Comparison of ENCODE assay signal across 8 mouse cellular contexts in the genomic region with DNA sequence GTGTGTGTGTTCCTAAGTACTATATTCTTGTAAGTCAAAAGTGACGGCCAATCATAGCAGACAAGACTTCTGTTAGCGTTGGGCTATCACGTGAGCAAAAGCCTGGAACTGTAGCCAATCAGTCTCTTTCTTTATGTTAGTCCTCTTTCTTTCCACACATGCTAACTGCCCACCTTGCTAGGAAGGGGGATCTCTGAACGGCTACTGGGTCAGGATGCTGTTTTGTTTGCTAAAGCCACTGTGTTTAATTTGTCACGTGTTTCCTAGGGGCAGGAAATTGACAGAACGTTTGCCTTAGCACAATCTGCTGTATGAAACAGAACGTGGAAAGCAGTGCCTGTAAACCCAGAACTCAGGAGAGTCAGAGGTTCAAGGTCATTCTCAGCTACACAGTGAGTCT. TPM values are rescaled to one million over a fixed set of nuclear protein-coding genes. Genes with fewer than 3 reads are reported as not detected.
DNase-seq lines count a peak whose midpoint lies in the region; ATAC-seq and TF ChIP-seq lines count a peak whose summit lies in the region.

No protein-coding gene starts in this region.

- H3K4me2 ChIP-seq in lung, embryonic 14.5 days: peak overlapping the region; percentile 92
- peak overlapping the region; percentile 40 for H3K4me2 ChIP-seq in embryonic facial prominence, embryonic 11.5 days (ENCODE audit: low read depth, low read length)
- H3K4me2 ChIP-seq in intestine, embryonic 15.5 days (replicated peaks): peak overlapping the region; percentile 61
- H3K4me2 ChIP-seq in neural tube, embryonic 13.5 days: peak overlapping the region; percentile 94

- no peak for ATAC-seq in lung, embryonic 14.5 days (ENCODE audit: insufficient read depth)
- no peak for ATAC-seq in embryonic facial prominence, embryonic 11.5 days (replicated peaks; ENCODE audit: insufficient number of reproducible peaks, low FRiP score, low TSS enrichment, low read depth)
- no peak for ATAC-seq in intestine, embryonic 15.5 days
- ATAC-seq in neural tube, embryonic 13.5 days (ENCODE audit: low read depth): peak; percentile 0; the same call in 1 of the 2 replicates

- H3K4me1 ChIP-seq in lung, embryonic 14.5 days (ENCODE audit: insufficient read depth): 0 out of 2 replicates have a peak, but pooled peaks cover 10% of the 10 kb centered on the region
- peaks cover 2% of the 10 kb centered on the region; the same call in 1 of the 2 replicates for H3K4me1 ChIP-seq in embryonic facial prominence, embryonic 11.5 days (ENCODE audit: control insufficient read depth, insufficient read depth, low read length)
- H3K4me1 ChIP-seq in intestine, embryonic 15.5 days (replicated peaks): peaks cover 24% of the 10 kb centered on the region
- peaks cover 41% of the 10 kb centered on the region for H3K4me1 ChIP-seq in neural tube, embryonic 13.5 days (replicated peaks)

- TF ChIP-seq CTCF in lung, embryonic 14.5 days (IDR thresholded peaks at IDR 0.05; ENCODE audit: low read depth): no peak

- peak overlapping the region; percentile 7; the same call in 1 of the 2 replicates for H3K9ac ChIP-seq in lung, embryonic 14.5 days
- H3K9ac ChIP-seq in embryonic facial prominence, embryonic 11.5 days (replicated peaks; ENCODE audit: low read length): peak overlapping the region; percentile 98
- H3K9ac ChIP-seq in intestine, embryonic 15.5 days: peak overlapping the region; percentile 34; the same call in 1 of the 2 replicates
- peak overlapping the region; percentile 98; the same call in 1 of the 2 replicates for H3K9ac ChIP-seq in neural tube, embryonic 13.5 days

- no peaks in the 10 kb centered on the region for H3K9me3 ChIP-seq in lung, embryonic 14.5 days (ENCODE audit: low read depth, low read length)
- no peaks in the 10 kb centered on the region for H3K9me3 ChIP-seq in embryonic facial prominence, embryonic 11.5 days (replicated peaks; ENCODE audit: control insufficient read depth, low read length)
- H3K9me3 ChIP-seq in intestine, embryonic 15.5 days: no peaks in the 10 kb centered on the region
- H3K9me3 ChIP-seq in neural tube, embryonic 13.5 days: no peaks in the 10 kb centered on the region

- DNase-seq in lung, embryonic 14.5 days: no peak
- DNase-seq in lung, postnatal 10 days: no peak
- no peak for DNase-seq in embryonic facial prominence, embryonic 11.5 days (ENCODE audit: low spot score)
- DNase-seq in urinary bladder, adult 2 months (ENCODE audit: low spot score): no peak
- DNase-seq in adrenal gland, postnatal 25 days: no peak
- no peak for DNase-seq in B cell, adult 2 months

- no peak overlapping the region; the same call in 1 of the 2 replicates for H3K27ac ChIP-seq in lung, embryonic 14.5 days (ENCODE audit: low read depth)
- H3K27ac ChIP-seq in embryonic facial prominence, embryonic 11.5 days (replicated peaks; ENCODE audit: low read depth, low read length): no peak overlapping the region
- 0 out of 2 replicates have a peak overlapping the region, but pooled peaks have one; percentile 60 for H3K27ac ChIP-seq in intestine, embryonic 15.5 days
- peak overlapping the region; percentile 97 for H3K27ac ChIP-seq in neural tube, embryonic 13.5 days (replicated peaks)

- WGBS in lung, embryonic 14.5 days: 29% methylated on average over 7 of the region's 7 CpGs
- 29% methylated on average over 7 of the region's 7 CpGs for WGBS in embryonic facial prominence, embryonic 11.5 days
- whole genome bisulfite sequencing in intestine, embryonic 15.5 days: 29% methylated on average over 7 of the region's 7 CpGs
- 29% methylated on average over 7 of the region's 7 CpGs for WGBS in neural tube, embryonic 13.5 days

- no peaks in the 10 kb centered on the region for H3K27me3 ChIP-seq in lung, embryonic 14.5 days (ENCODE audit: insufficient read depth, low read length)
- no peaks in the 10 kb centered on the region for H3K27me3 ChIP-seq in embryonic facial prominence, embryonic 11.5 days (ENCODE audit: control insufficient read depth, insufficient read depth, low read length)
- H3K27me3 ChIP-seq in intestine, embryonic 15.5 days (replicated peaks): no peaks in the 10 kb centered on the region
- H3K27me3 ChIP-seq in neural tube, embryonic 13.5 days: no peaks in the 10 kb centered on the region

- H3K4me3 ChIP-seq in lung, embryonic 14.5 days (ENCODE audit: low read depth, low read length): peak overlapping the region; percentile 93
- peak overlapping the region; percentile 81 for H3K4me3 ChIP-seq in embryonic facial prominence, embryonic 11.5 days (ENCODE audit: low read depth, low read length)
- H3K4me3 ChIP-seq in intestine, embryonic 15.5 days (replicated peaks): peak overlapping the region; percentile 92
- peak overlapping the region; percentile 82 for H3K4me3 ChIP-seq in neural tube, embryonic 13.5 days

- peaks cover 27% of the 10 kb centered on the region for H3K36me3 ChIP-seq in lung, embryonic 14.5 days (ENCODE audit: insufficient read depth)
- peaks cover 4% of the 10 kb centered on the region for H3K36me3 ChIP-seq in embryonic facial prominence, embryonic 11.5 days (replicated peaks; ENCODE audit: control insufficient read depth, insufficient read depth, low read depth, low read length)
- H3K36me3 ChIP-seq in intestine, embryonic 15.5 days: peaks cover 18% of the 10 kb centered on the region
- H3K36me3 ChIP-seq in neural tube, embryonic 13.5 days: peaks cover 23% of the 10 kb centered on the region

RNA-seq across cellular contexts. Expression of a gene that starts 0.5 kb away (rescaled TPM):
- polyA plus RNA-seq in lung, embryonic 14.5 days (2014; fragmentation: Nextera tagmentation; extraction: Ambion mirVana): 112 and 117 TPM in 2 replicates
- 125 and 130 TPM in 2 replicates for polyA plus RNA-seq in embryonic facial prominence, embryonic 11.5 days (2014; fragmentation: Nextera tagmentation; extraction: Ambion mirVana)
- polyA plus RNA-seq in intestine, embryonic 15.5 days (2015; fragmentation: Nextera tagmentation; extraction: Ambion mirVana): 145 and 146 TPM in 2 replicates
- polyA plus RNA-seq in neural tube, embryonic 13.5 days (2015; fragmentation: Nextera tagmentation; extraction: Ambion mirVana): 146 and 151 TPM in 2 replicates
- polyA plus RNA-seq in urinary bladder, adult 2 months (2012; rRNA removed): 75.3 and 95.1 TPM in 2 replicates
- total RNA-seq in adrenal gland, postnatal 25 days (2021): 931 and 942 TPM in 2 replicates

RNA-seq across cellular contexts. Expression of a gene that starts 21.7 kb away (rescaled TPM):
- polyA plus RNA-seq in lung, embryonic 14.5 days (2014; fragmentation: Nextera tagmentation; extraction: Ambion mirVana): 449 and 486 TPM in 2 replicates
- polyA plus RNA-seq in embryonic facial prominence, embryonic 11.5 days (2014; fragmentation: Nextera tagmentation; extraction: Ambion mirVana): 344 and 377 TPM in 2 replicates
- polyA plus RNA-seq in intestine, embryonic 15.5 days (2015; fragmentation: Nextera tagmentation; extraction: Ambion mirVana): 470 and 520 TPM in 2 replicates
- 347 and 404 TPM in 2 replicates for polyA plus RNA-seq in neural tube, embryonic 13.5 days (2015; fragmentation: Nextera tagmentation; extraction: Ambion mirVana)
- polyA plus RNA-seq in urinary bladder, adult 2 months (2012; rRNA removed): 77.0 and 87.9 TPM in 2 replicates
- 141 and 171 TPM in 2 replicates for total RNA-seq in adrenal gland, postnatal 25 days (2021)

RNA-seq across cellular contexts. Expression of a gene that starts 21.8 kb away (rescaled TPM):
- polyA plus RNA-seq in lung, embryonic 14.5 days (2014; fragmentation: Nextera tagmentation; extraction: Ambion mirVana): 113 and 114 TPM in 2 replicates
- polyA plus RNA-seq in embryonic facial prominence, embryonic 11.5 days (2014; fragmentation: Nextera tagmentation; extraction: Ambion mirVana): 130 and 134 TPM in 2 replicates
- 92.2 and 97.4 TPM in 2 replicates for polyA plus RNA-seq in intestine, embryonic 15.5 days (2015; fragmentation: Nextera tagmentation; extraction: Ambion mirVana)
- 31.6 and 33.4 TPM in 2 replicates for polyA plus RNA-seq in neural tube, embryonic 13.5 days (2015; fragmentation: Nextera tagmentation; extraction: Ambion mirVana)
- 5.9 and 7.0 TPM in 2 replicates for polyA plus RNA-seq in urinary bladder, adult 2 months (2012; rRNA removed)
- 16.9 and 17.9 TPM in 2 replicates for total RNA-seq in adrenal gland, postnatal 25 days (2021)

RNA-seq across cellular contexts. Expression of a gene that starts 58.4 kb away (rescaled TPM):
- 14.1 TPM in 2 replicates for polyA plus RNA-seq in lung, embryonic 14.5 days (2014; fragmentation: Nextera tagmentation; extraction: Ambion mirVana)
- 2.4 and 2.6 TPM in 2 replicates for polyA plus RNA-seq in embryonic facial prominence, embryonic 11.5 days (2014; fragmentation: Nextera tagmentation; extraction: Ambion mirVana)
- polyA plus RNA-seq in intestine, embryonic 15.5 days (2015; fragmentation: Nextera tagmentation; extraction: Ambion mirVana): 12.0 and 14.4 TPM in 2 replicates
- polyA plus RNA-seq in neural tube, embryonic 13.5 days (2015; fragmentation: Nextera tagmentation; extraction: Ambion mirVana): 0.67 and 0.69 TPM in 2 replicates
- polyA plus RNA-seq in urinary bladder, adult 2 months (2012; rRNA removed): 3.8 and 4.3 TPM in 2 replicates
- 0.67 and 1.4 TPM in 2 replicates for total RNA-seq in adrenal gland, postnatal 25 days (2021)

Comparison
In these comparisons a context has a peak if more than half of its experiments do, and no peak if none do; other contexts are left out.
1. H3K27ac ChIP-seq: peak in intestine, embryonic 15.5 days (single experiment) and neural tube, embryonic 13.5 days (single experiment); none in lung, embryonic 14.5 days (single experiment) and embryonic facial prominence, embryonic 11.5 days (single experiment).
2. H3K4me2 ChIP-seq: peak in every context shown above with its lines; median percentile 94 in neural tube, embryonic 13.5 days; 92 in lung, embryonic 14.5 days; 61 in intestine, embryonic 15.5 days; 40 in embryonic facial prominence, embryonic 11.5 days.
3. H3K9ac ChIP-seq: peak in every context shown above with its lines; median percentile 98 in embryonic facial prominence, embryonic 11.5 days; 98 in neural tube, embryonic 13.5 days; 34 in intestine, embryonic 15.5 days; 7 in lung, embryonic 14.5 days.
4. Peak in every context shown above with its lines, with median percentiles within 50 percentile points of each other: H3K4me3 ChIP-seq.